Mouse (Mus musculus): ENCODE data around the gene Inka1.

Gene Inka1

GRCm38 (mm10) chr9:107984052-107984753 lies 1.5 kb downstream of the Inka1 start:
- DNase-seq (ENCODE audit: low read depth): no peak

GRCm38 (mm10) chr9:107983421-107983890 lies 2.2 kb downstream of the Inka1 start:
- DNase-seq (ENCODE audit: low read depth): no peak

GRCm38 (mm10) chr9:107982681-107983346 lies 2.9 kb downstream of the Inka1 start, which contains the start of gene Gm20661:
TSS of gene Gm20661 (plus strand) at chr9:107983058.
- no peak for DNase-seq (ENCODE audit: low read depth)

- DNase-seq (ENCODE audit: low read depth): no peak
Observed at GRCm38 (mm10) chr9:107981684-107982605, 3.7 kb downstream of the Inka1 start.

DNA sequence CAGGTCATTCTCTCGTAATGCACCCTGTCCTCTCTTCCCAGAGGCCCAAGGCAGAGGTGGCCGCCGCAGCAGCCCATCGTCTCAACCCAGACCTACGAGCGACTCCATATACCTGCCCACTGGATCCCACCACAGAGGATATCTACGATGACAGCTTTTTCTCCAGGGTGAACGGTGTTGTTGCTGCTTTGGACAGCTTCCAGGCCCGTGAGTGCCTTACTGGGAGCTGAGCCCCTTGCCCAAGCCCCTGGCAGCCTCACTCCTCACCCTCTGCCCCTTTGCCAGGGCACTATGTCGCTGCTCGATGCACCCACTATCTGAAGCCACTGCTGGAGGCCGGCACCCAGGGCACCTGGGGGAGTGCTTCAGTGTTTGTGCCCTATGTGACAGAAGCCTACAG lies 6.9 kb downstream of the Inka1 start:
- DNase-seq (ENCODE audit: low read depth): no peak

DNA sequence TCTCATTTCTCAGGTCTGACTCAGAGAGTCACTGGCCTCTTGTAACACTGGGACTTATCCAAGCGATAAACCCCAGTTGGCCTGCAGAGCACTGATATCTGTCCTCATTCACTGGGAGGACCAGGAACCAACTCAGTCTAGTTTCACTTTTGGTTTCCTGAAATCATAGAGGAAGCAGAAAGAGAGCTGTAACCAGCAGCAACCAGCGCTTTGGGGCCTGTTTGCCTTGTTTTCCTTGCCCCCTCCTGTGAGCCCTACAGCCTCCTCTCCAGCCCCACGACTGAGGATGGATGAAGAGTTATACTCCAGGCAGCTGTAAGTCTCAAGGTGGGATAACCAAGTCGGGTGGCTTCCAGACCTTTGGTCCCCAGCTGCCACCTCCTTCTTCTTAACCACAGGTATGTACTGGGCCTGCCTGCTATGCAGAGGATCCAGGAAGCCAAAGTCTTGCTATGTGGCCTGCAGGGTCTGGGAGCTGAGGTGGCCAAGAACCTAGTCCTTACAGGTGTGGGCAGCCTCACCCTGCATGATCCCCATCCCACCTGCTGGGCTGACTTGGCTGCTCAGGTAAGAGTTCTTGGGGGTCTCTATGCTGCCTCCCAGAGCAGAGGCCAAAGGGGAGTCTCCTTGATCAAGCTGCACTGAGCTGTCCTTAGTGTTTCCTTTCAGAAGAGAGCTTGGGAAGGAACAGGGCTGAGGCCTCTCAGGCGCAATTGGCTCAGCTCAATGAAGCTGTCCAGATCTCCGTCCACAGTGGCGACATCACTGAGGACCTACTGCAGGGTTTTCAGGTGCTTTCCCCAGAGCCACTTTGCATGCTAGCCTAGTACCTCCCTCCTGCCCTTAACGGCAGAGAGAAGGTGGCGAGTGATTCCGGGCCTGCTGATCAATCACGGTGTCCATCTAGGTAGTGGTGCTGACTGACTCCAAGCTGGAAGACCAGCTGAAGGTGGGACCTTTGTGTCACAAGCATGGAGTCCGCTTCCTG lies 10.0 kb downstream of the Inka1 start, which contains the start of gene Uba7:
TSS of gene Uba7 (plus strand) at position 107 of the 988 bp plus-strand sequence.
- peak; percentile 88 for DNase-seq (ENCODE audit: low read depth)

DNA sequence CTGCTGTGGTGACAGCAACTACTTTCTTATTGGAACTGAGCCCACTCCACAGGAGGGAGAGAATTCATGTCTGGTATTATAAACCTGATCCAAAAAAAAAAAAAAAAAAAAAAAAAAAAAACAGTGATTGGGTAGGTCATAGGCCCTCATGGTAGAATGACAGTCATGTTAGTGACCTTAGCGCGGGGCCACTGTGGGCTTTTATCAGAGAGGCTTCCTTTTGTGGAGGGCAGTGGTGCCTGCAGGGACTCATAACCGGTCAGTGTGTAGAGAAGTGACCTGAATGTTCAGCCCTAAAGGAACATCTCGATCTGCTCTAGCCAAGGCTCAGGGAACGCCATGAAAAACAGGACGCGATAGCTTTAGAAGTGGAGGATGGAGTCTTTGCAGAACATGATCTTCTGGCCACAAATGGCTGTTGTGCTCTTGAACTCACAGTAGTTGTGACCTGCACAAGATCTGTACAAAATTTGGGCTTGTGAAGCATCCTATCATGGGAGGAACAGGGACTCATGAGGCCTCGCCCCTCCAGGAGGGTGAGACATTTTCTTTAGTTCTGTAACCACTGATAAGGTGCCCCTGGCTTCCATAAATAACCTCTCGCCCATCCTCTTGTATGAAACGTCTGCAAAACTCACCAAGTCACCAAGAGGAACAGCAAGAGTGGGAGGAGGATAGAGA lies 11.0 kb downstream of the Inka1 start:
- no peak for DNase-seq (ENCODE audit: low read depth)

DNA sequence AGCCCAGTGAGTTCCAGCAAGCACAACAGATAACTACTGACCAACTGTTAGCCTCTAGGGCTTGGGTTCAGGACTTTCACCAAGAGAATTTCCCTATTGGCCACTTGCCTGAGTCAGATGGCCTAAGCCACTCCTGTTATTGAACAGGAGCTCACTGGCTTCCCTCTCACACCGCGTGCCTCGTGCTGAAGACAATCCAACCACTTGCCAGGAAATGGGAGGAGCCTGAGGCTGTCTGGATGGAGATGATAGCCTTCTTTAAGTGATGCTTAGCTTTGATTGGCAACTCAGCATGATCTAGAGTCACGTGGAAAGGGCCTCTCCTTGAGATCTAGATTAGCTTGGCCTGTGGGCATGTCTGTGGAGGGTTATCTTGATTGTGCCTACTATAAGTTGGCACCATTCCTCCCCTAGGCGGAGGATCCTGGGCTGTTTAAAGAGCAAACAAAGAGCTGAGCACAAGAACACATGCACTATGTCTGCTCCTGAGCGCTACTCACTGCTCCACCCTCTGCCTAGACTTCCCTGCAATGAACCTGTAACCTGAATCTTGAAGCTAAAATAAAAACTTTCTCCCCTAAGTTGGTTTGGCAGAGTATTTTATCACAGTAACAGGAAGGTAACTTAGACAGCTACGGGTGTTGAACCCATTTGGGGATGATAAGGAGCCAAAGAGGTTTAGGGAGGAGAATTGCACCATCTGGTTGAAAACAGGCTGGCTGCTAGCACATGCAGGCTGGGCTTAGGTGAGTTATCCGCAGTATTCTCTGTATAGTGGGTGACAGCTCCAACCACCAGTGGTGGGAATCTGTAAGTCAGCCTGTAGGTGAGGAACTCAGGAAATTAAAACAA lies 13.8 kb downstream of the Inka1 start:
- peak; percentile 54 for DNase-seq (ENCODE audit: low read depth)

- no peak for DNase-seq (ENCODE audit: low read depth)
Observed at GRCm38 (mm10) chr9:107970311-107970710, 15.4 kb downstream of the Inka1 start.

DNA sequence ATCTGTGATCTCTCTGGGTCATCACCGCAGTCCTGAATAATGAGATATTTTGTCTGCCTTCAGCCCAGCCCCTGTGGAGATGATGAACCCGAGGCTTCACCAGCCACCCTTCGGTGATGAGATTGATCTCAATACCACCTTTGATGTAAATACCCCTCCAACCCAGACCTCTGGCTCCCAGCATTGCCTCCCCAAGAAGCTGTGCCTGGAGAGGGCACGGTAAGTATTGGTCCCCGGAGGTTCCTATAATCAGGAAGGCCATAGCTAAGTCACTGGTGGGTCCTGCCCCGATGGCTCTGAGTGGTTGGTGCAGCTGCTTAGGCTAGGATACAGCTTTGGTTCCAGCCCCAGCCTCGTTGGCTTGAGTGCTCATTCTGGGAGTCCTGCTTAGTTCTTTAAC lies 17.1 kb downstream of the Inka1 start:
- DNase-seq (ENCODE audit: low read depth): no peak

GRCm38 (mm10) chr9:107967437-107967836 lies 18.2 kb downstream of the Inka1 start:
- DNase-seq (ENCODE audit: low read depth): no peak

DNA sequence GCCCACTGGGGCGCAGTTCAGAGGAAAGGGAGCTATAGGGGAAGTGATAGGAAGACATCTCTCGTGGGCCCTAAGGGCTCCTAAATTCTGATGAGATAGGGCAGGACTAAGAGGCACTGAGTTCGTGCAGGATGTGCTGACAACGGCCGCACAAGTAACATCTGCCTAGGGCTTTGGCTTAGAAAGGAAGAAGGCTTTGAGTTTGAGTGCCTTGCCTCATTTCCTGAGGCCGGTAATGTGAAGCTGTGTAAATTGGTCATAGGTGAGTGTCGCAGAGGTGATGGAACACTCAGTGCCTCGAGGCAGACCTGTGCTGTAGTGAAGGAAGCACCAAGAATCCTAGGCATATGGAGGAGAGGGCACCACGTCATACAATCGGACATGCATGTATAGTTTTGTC lies 19.0 kb downstream of the Inka1 start:
- DNase-seq (ENCODE audit: low read depth): no peak

DNA sequence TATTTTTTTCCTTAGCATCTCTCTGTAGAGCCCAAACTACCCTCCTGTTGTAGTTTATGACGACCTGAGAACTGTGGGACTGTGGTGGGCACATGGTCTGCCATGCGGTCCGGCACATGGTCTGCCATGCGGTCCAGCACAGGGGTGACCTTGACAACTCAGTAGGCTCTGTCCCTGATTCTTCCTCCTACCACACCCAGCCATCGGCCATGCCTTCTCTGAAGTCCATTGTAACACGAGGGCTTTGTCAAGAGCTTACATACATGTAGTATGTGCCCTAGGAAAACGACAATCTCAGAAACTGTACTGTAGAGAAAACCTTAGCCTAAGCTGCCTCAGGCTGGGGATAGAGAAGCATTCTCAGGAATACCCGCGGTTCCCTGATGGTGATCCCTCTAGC lies 21.0 kb downstream of the Inka1 start:
- DNase-seq (ENCODE audit: low read depth): no peak

- DNase-seq (ENCODE audit: low read depth): peak; percentile 89
Observed at GRCm38 (mm10) chr9:107963700-107964099, 22.0 kb downstream of the Inka1 start.

- DNase-seq (ENCODE audit: low read depth): no peak
Observed at GRCm38 (mm10) chr9:107962916-107963315, 22.8 kb downstream of the Inka1 start.

GRCm38 (mm10) chr9:107961881-107962280 lies 23.8 kb downstream of the Inka1 start:
- DNase-seq (ENCODE audit: low read depth): no peak

DNA sequence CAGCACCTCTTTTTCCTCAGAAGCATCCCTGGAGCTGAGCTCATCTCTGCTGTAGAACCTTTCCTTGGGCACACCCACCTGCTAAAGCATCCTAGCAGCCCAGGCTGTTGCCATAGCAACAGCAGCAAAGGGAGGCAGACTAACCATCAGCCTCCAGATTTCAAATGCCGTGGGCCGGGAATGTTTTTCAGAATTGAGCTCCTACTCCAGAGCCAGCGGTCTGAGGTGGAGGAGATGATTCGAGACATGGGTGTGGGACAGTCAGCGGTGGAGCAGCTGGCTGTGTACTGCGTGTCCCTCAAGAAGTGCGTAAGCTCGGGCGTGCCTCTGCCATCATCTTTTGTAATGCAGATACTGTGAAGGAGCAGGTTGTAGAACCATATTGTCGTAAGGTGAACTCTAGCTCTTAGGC lies 24.3 kb downstream of the Inka1 start:
- DNase-seq (ENCODE audit: low read depth): no peak

GRCm38 (mm10) chr9:107960928-107961327 lies 24.8 kb downstream of the Inka1 start:
- DNase-seq (ENCODE audit: low read depth): no peak

DNA sequence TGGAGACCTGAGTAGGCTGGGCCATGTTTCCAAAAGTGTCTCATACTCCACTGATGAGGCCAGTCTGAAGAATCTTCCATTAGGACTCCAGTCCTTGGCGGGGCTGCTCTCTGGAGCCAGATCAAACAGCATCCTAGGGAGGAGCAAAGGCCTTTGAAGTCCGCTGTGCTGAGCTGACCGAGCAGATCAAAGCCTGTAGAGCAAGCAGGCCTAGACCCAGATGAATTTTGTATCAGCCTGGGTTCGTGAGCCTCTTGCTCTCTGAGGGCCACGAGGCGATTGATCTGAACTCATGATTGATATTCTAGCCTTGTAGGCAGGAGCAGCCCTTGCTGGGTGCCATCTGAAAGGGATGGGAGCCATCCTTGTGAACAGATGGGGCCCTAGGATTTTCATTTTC lies 25.8 kb downstream of the Inka1 start:
- no peak for DNase-seq (ENCODE audit: low read depth)

- DNase-seq (ENCODE audit: low read depth): no peak
Observed at GRCm38 (mm10) chr9:107957141-107957540, 28.5 kb downstream of the Inka1 start.
